Mouse (Mus musculus) testis, adult 2 months (tissue): ENCODE measurements at regions not wholly inside any gene's neighbourhood (a gene's known extent, or its start where the extent isn't known, plus 50 kb on each side); places are given as distances from the start of the nearest gene placed in this dataset.

Experiments
- CTCF ChIP-seq: fragments of 200-500 bp; IDR thresholded peaks from 2 replicates; pipeline ENCODE4 v1.5.1; 2012; ENCODE audit warnings: low read depth, mild to moderate bottlenecking, inconsistent platforms, low read length, moderate library complexity; ENCODE audit not compliant: control insufficient read depth, insufficient read depth, insufficient replicate concordance
- POLR2A ChIP-seq: fragments of 200-500 bp; IDR thresholded peaks from 2 replicates; pipeline ENCODE4 v1.6.1; 2012; ENCODE audit warnings: low read depth, mild to moderate bottlenecking, inconsistent platforms, low read length, moderate library complexity; ENCODE audit not compliant: control insufficient read depth

GRCm38 (mm10) chr13:39774111-39774510 is 587.1 kb downstream of the Ofcc1 start:
- TF ChIP-seq CTCF (no peak), POLR2A (no peak)
